In the genomic region with DNA sequence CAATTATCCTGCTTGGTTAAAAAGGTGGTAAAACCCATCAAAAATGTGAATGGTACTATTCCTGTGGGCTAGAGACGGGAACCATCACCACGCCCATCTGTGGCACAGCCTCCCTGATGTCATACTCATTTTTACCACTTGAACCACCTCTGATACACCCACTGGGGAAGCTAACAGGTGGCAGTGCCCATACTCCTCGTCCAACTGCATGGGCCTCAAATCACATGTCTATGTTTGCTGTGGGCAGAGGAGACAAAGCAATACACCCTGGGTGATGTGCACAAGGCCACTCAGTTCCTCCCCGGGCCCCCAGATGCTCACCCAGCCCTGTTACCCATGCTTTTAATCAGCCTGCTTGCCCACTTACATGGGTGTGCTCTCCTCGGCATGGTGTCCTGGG, we compare ENCODE assay signal across 16 mouse cellular contexts.
A peak's percentile ranks its signal among the peaks of the same experiment; 100 is the strongest.
DNase-seq lines count a peak whose midpoint lies in the region; TF ChIP-seq lines count a peak whose summit lies in the region.
"Had no signal": no experiment of that assay in that cellular context is flagged by ENCODE, and none has a peak within 500 bp of the region (broad histone marks: within the 10 kb centered on the region; RNA-seq: fewer than 3 reads in every experiment).

No protein-coding gene starts in this region.

- H3K4me3 ChIP-seq in myocyte: no peak overlapping the region

- no peaks in the 10 kb centered on the region for H3K27me3 ChIP-seq in myocyte (ENCODE audit: control insufficient read depth, insufficient read depth, insufficient read length)
- H3K27me3 ChIP-seq: CH12.LX, Patski had no signal

- peaks cover 43% of the 10 kb centered on the region for H3K36me3 ChIP-seq in myocyte (ENCODE audit: control insufficient read depth, insufficient read depth)

- H3K4me2 ChIP-seq in myocyte (ENCODE audit: low read depth): no peak overlapping the region

- no peak for DNase-seq in MN1 (ENCODE audit: low spot score)
- DNase-seq: adrenal gland, adult 2 months; adrenal gland, adult 8-10 months; adrenal gland, postnatal 10 days; adrenal gland, postnatal 14 days; adrenal gland, postnatal 25 days; adrenal gland, postnatal 36 days; B cell, adult 2 months; cerebellum, adult 11 months; cerebellum, adult 11-12 months; cerebellum, adult 18-20 months; cerebellum, adult 2 months; cerebellum, adult 8-10 months had no signal

- H3K79me2 ChIP-seq in myocyte (ENCODE audit: control insufficient read depth, insufficient read depth): no peaks in the 10 kb centered on the region

- no peak for TF ChIP-seq POLR2A in myocyte (IDR thresholded peaks at IDR 0.05; ENCODE audit: insufficient read length, low read depth)

- no peak overlapping the region for H3ac ChIP-seq in myocyte (ENCODE audit: control insufficient read depth, insufficient read length)

TF ChIP-seq in myocyte, 11 proteins besides CTCF, POLR2A, EP300 and RAD21:
- no peak for TF ChIP-seq SRF (IDR thresholded peaks at IDR 0.05; ENCODE audit: control insufficient read depth, insufficient read length, low read depth)
- peak in 2 of 3 experiments; percentile 36 to 77 for TF ChIP-seq MYOG (IDR thresholded peaks at IDR 0.05; ENCODE audit: control insufficient read depth in 1 of 3, insufficient read depth in 1 of 3, insufficient read length in 2 of 3, low read depth in 2 of 3)
- TF ChIP-seq POLR2AphosphoS2 (IDR thresholded peaks at IDR 0.05; ENCODE audit: insufficient read length, low read depth): no peak
- peak; percentile 40 for TF ChIP-seq TCF12 (IDR thresholded peaks at IDR 0.05; ENCODE audit: insufficient read depth, poor library complexity, severe bottlenecking)
- TF ChIP-seq MYOD1 (IDR thresholded peaks at IDR 0.05; ENCODE audit: control insufficient read depth in 1 of 3, insufficient read length in 2 of 3, low read depth in 2 of 3): peak in 2 of 3 experiments; percentile 25 to 90
- no peak for TF ChIP-seq MAX (IDR thresholded peaks at IDR 0.05; ENCODE audit: low read depth)
- no peak for TF ChIP-seq CEBPB (IDR thresholded peaks at IDR 0.05; ENCODE audit: insufficient read depth, poor library complexity, severe bottlenecking)
- TF ChIP-seq TCF3 (IDR thresholded peaks at IDR 0.05; ENCODE audit: insufficient read length, low read depth): no peak
- TF ChIP-seq E2F4 (IDR thresholded peaks at IDR 0.05; ENCODE audit: insufficient read depth): no peak
- no peak for TF ChIP-seq REST (IDR thresholded peaks at IDR 0.05; ENCODE audit: insufficient read depth, insufficient read length)
